Mouse (Mus musculus) lung, embryonic 14.5 days (tissue): ENCODE data around the gene Htra2. TPM values are rescaled to one million over a fixed set of nuclear protein-coding genes. Genes with fewer than 3 reads are reported as not detected.

Experiments used
- ATAC-seq: fragments of 200-750 bp; cut with Nextera tagmentation; 2 replicates; pipeline ENCODE4 v1.8.0; 2017; ENCODE audit warnings: mild to moderate bottlenecking, moderate TSS enrichment, moderate library complexity; ENCODE audit not compliant: insufficient read depth
- DNase-seq: peaks from one replicate; pipeline ENCODE4 v3.0.0-alpha.2; 2015
- H3K27ac ChIP-seq: fragments of 300-500 bp; sonication (generic); 2 replicates; pipeline ENCODE4 v1.5.1; 2014; ENCODE audit warnings: low read depth, mild to moderate bottlenecking, moderate library complexity
- H3K27me3 ChIP-seq: fragments of 300-500 bp; sonication (generic); 2 replicates; pipeline ENCODE4 v1.6.1; 2014; ENCODE audit warnings: low read length, control low read depth; ENCODE audit not compliant: insufficient read depth
- H3K36me3 ChIP-seq: fragments of 300-500 bp; sonication (generic); 2 replicates; pipeline ENCODE4 v1.6.1; 2014; ENCODE audit warnings: control low read depth; ENCODE audit not compliant: insufficient read depth
- H3K4me1 ChIP-seq: fragments of 300-500 bp; sonication (generic); 2 replicates; pipeline ENCODE4 v1.6.1; 2014; ENCODE audit warnings: antibody characterized with exemption, control low read depth; ENCODE audit not compliant: insufficient read depth
- H3K4me2 ChIP-seq: fragments of 300-500 bp; sonication (generic); 2 replicates; pipeline ENCODE4 v1.6.1; 2014; ENCODE audit warnings: mild to moderate bottlenecking
- H3K4me3 ChIP-seq: fragments of 300-500 bp; sonication (generic); 2 replicates; pipeline ENCODE4 v1.5.1; 2014; ENCODE audit warnings: low read depth, low read length
- H3K9ac ChIP-seq: fragments of 300-500 bp; sonication (generic); 2 replicates; pipeline ENCODE4 v1.6.1; 2014
- H3K9me3 ChIP-seq: fragments of 300-500 bp; sonication (generic); 2 replicates; pipeline ENCODE4 v1.6.1; 2016; ENCODE audit warnings: low read depth, low read length, control low read depth
- CTCF ChIP-seq: IDR thresholded peaks from 2 replicates; pipeline ENCODE4 v1.5.1; 2016; ENCODE audit warnings: antibody characterized with exemption, low read depth
- WGBS: fragments of 180-500 bp; shearing (Covaris S2); extraction: QIAGEN DNeasy Blood & Tissue Kit; methylation state at CpG from one replicate; pipeline ENCODE4 v1.1.7; 2014; 5-methylcytosine and 5-hydroxymethylcytosine counted together
- polyA plus RNA-seq: library from polyadenylated mRNA; unstranded; fragments of >200 nt; fragmentation: Nextera tagmentation; extraction: Ambion mirVana; gene quantifications from 2 replicates; pipeline ENCODE4 v1.2.1, GENCODE M21; 2014

The Htra2 gene
- polyA plus RNA-seq, 1 experiment from 2014 or later, result 44.0 TPM

GRCm38 (mm10) chr6:83095968-83096367 is 40.9 kb upstream of the Htra2 start:
- no peak for TF ChIP-seq CTCF
- no peaks in the 10 kb centered on the region for H3K36me3 ChIP-seq
- 33% methylated on average over 6 of the region's 6 CpGs for WGBS
- H3K27me3 ChIP-seq, result no peaks in the 10 kb centered on the region
- H3K9ac ChIP-seq, result no peak overlapping the region
- DNase-seq (no peak), ATAC-seq (no peak)
- no peaks in the 10 kb centered on the region for H3K4me1 ChIP-seq
- H3K4me2 ChIP-seq, result no peak overlapping the region
- no peaks in the 10 kb centered on the region for H3K9me3 ChIP-seq
- no peak overlapping the region for H3K27ac ChIP-seq
- H3K4me3 ChIP-seq, result no peak overlapping the region

GRCm38 (mm10) chr6:83092416-83093127 is 37.5 kb upstream of the Htra2 start:
- no peak overlapping the region for H3K27ac ChIP-seq
- H3K27me3 ChIP-seq, result peaks cover 20% of the 10 kb centered on the region
- no peaks in the 10 kb centered on the region for H3K9me3 ChIP-seq
- DNase-seq, result peak; percentile 77
- no peak overlapping the region; the same call in 1 of the 2 replicates for H3K4me2 ChIP-seq
- peak; percentile 49; the same call in 1 of the 2 replicates for ATAC-seq
- H3K4me1 ChIP-seq, result no peaks in the 10 kb centered on the region
- no peak overlapping the region for H3K9ac ChIP-seq
- TF ChIP-seq CTCF, result no peak
- WGBS, result 27% methylated on average over 6 of the region's 6 CpGs
- no peaks in the 10 kb centered on the region for H3K36me3 ChIP-seq
- H3K4me3 ChIP-seq, result no peak overlapping the region

- Histone ChIP-seq H3K9me3 (no peaks in the 10 kb centered on the region), H3K4me1 (no peaks in the 10 kb centered on the region), H3K36me3 (no peaks in the 10 kb centered on the region), H3K4me3 (peak overlapping the region; percentile 25), H3K4me2 (peak overlapping the region; percentile 49), H3K9ac (no peak overlapping the region), H3K27ac (no peak overlapping the region), H3K27me3 (peaks cover 66% of the 10 kb centered on the region)
- TF ChIP-seq CTCF, result no peak
- 10% methylated on average over 9 of the region's 9 CpGs for WGBS
- ATAC-seq, result no peak
- no peak for DNase-seq
Observed at GRCm38 (mm10) chr6:83087926-83088260, 32.8 kb upstream of the Htra2 start.

- Histone ChIP-seq H3K9ac (no peak overlapping the region), H3K4me1 (no peaks in the 10 kb centered on the region), H3K4me2 (peak overlapping the region; percentile 49), H3K27ac (no peak overlapping the region), H3K36me3 (peaks cover 4% of the 10 kb centered on the region; the same call in 1 of the 2 replicates), H3K4me3 (peak overlapping the region; percentile 25), H3K27me3 (peaks cover 71% of the 10 kb centered on the region), H3K9me3 (no peaks in the 10 kb centered on the region)
- ATAC-seq, result no peak
- 2% methylated on average over 47 of the region's 47 CpGs for WGBS
- DNase-seq, result peak; percentile 37
- TF ChIP-seq CTCF, result no peak
Observed at GRCm38 (mm10) chr6:83087205-83087925, 32.3 kb upstream of the Htra2 start.

- no peak for ATAC-seq
- peak within 1 kb of the TSS; percentile 25 for H3K4me3 ChIP-seq
- WGBS, result 4% methylated on average over 42 of the region's 42 CpGs
- no peak within 1 kb of the TSS for H3K27ac ChIP-seq
- peak within 1 kb of the TSS; percentile 49 for H3K4me2 ChIP-seq
- no peaks in the 10 kb centered on the region for H3K4me1 ChIP-seq
- no peak for DNase-seq
- peaks cover 71% of the 10 kb centered on the region for H3K27me3 ChIP-seq
- no peak within 1 kb of the TSS for H3K9ac ChIP-seq
- H3K36me3 ChIP-seq, result peaks cover 13% of the 10 kb centered on the region
- TF ChIP-seq CTCF, result no peak
- H3K9me3 ChIP-seq, result no peaks in the 10 kb centered on the region
Observed at GRCm38 (mm10) chr6:83086121-83087035, 31.3 kb upstream of the Htra2 start, which contains the start of gene Lbx2. Gene Lbx2 (plus strand): TSS chr6:83086367.

- Histone ChIP-seq H3K9ac (no peak overlapping the region), H3K4me1 (no peaks in the 10 kb centered on the region)
Observed at GRCm38 (mm10) chr6:83084477-83084876, 29.4 kb upstream of the Htra2 start.

GRCm38 (mm10) chr6:83083497-83083896 is 28.4 kb upstream of the Htra2 start:
- WGBS, result 16% methylated on average over 5 of the region's 5 CpGs
- peaks cover 5% of the 10 kb centered on the region; the same call in 1 of the 2 replicates for H3K4me1 ChIP-seq
- H3K27me3 ChIP-seq, result peaks cover 60% of the 10 kb centered on the region
- H3K9me3 ChIP-seq, result no peaks in the 10 kb centered on the region
- ATAC-seq (no peak), DNase-seq (no peak)
- peaks cover 26% of the 10 kb centered on the region for H3K36me3 ChIP-seq
- H3K27ac ChIP-seq, result no peak overlapping the region
- no peak overlapping the region for H3K4me3 ChIP-seq
- TF ChIP-seq CTCF, result no peak
- H3K4me2 ChIP-seq, result no peak overlapping the region
- no peak overlapping the region for H3K9ac ChIP-seq

More at GRCm38 (mm10) chr6:83084477-83084876, 29.4 kb upstream of the Htra2 start:
- H3K36me3 ChIP-seq, result peaks cover 26% of the 10 kb centered on the region
- 8% methylated on average over 6 of the region's 6 CpGs for WGBS
- H3K27me3 ChIP-seq, result peaks cover 66% of the 10 kb centered on the region
- no peak overlapping the region for H3K4me2 ChIP-seq
- no peak for DNase-seq
- H3K4me3 ChIP-seq, result no peak overlapping the region
- H3K9me3 ChIP-seq, result no peaks in the 10 kb centered on the region
- TF ChIP-seq CTCF, result no peak
- no peak overlapping the region for H3K27ac ChIP-seq
- ATAC-seq, result no peak
